Mouse (Mus musculus) cerebellum, adult 2 months (tissue): ENCODE data around the gene Hoxd12.

ENCODE experiments used
- CTCF ChIP-seq: fragments of 200-500 bp; IDR thresholded peaks from 2 replicates; pipeline ENCODE4 v1.5.1; 2011; ENCODE audit warnings: low read depth, mild to moderate bottlenecking, control low read depth, low read length, moderate library complexity, borderline replicate concordance; ENCODE audit not compliant: insufficient read depth
- POLR2A ChIP-seq: fragments of 200-500 bp; IDR thresholded peaks from 2 replicates; pipeline ENCODE4 v1.6.1; 2011; ENCODE audit warnings: low read length, control low read depth, borderline replicate concordance; ENCODE audit not compliant: insufficient read depth

GRCm38 (mm10) chr2:74682796-74683195 is 8.0 kb downstream of the Hoxd12 start:
- TF ChIP-seq CTCF (no peak), POLR2A (no peak)
